Mouse (Mus musculus) 416B (cell line): ENCODE data around the gene Gipc1.

ENCODE experiments used
- DNase-seq: peaks from one replicate; pipeline ENCODE4 v3.0.0; 2011; ENCODE audit warnings: low read depth

Gipc1 gene

GRCm38 (mm10) chr8:83652030-83652743 lies at the start of gene Gipc1:
Gene Gipc1, plus strand, starts transcription at chr8:83652677.
- peak; percentile 98 for DNase-seq

- DNase-seq, result peak; percentile 99
Measured at GRCm38 (mm10) chr8:83607661-83608397, 44.6 kb upstream of the Gipc1 start, which contains the start of the genes Tecr and Dnajb1. Gene Tecr, minus strand, starts transcription at chr8:83607971. Gene Dnajb1, plus strand, starts transcription at chr8:83608193.

GRCm38 (mm10) chr8:83608398-83608829 lies 44.1 kb upstream of the Gipc1 start:
- peak; percentile 80 for DNase-seq

- no peak for DNase-seq
Measured at GRCm38 (mm10) chr8:83609086-83609485, 43.4 kb upstream of the Gipc1 start.

- peak; percentile 68 for DNase-seq
Measured at GRCm38 (mm10) chr8:83609547-83610180, 42.8 kb upstream of the Gipc1 start.

- DNase-seq, result no peak
Measured at GRCm38 (mm10) chr8:83611921-83612320, 40.6 kb upstream of the Gipc1 start.

GRCm38 (mm10) chr8:83613695-83614094 lies 38.8 kb upstream of the Gipc1 start:
- DNase-seq, result no peak

- DNase-seq, result no peak
Measured at GRCm38 (mm10) chr8:83616625-83617024, 35.9 kb upstream of the Gipc1 start.

GRCm38 (mm10) chr8:83617111-83617510 lies 35.4 kb upstream of the Gipc1 start:
- no peak for DNase-seq

- no peak for DNase-seq
Measured at GRCm38 (mm10) chr8:83618566-83618965, 33.9 kb upstream of the Gipc1 start.

- no peak for DNase-seq
Measured at GRCm38 (mm10) chr8:83619568-83620285, 32.8 kb upstream of the Gipc1 start.

- no peak for DNase-seq
Measured at GRCm38 (mm10) chr8:83621691-83622388, 30.6 kb upstream of the Gipc1 start.

GRCm38 (mm10) chr8:83622389-83622989 lies 30.0 kb upstream of the Gipc1 start:
- peak; percentile 77 for DNase-seq

- DNase-seq, result no peak
Measured at GRCm38 (mm10) chr8:83623549-83623948, 28.9 kb upstream of the Gipc1 start.

GRCm38 (mm10) chr8:83624739-83625138 lies 27.7 kb upstream of the Gipc1 start:
- DNase-seq, result no peak

- DNase-seq, result peak; percentile 81
Measured at GRCm38 (mm10) chr8:83625676-83626299, 26.7 kb upstream of the Gipc1 start.

GRCm38 (mm10) chr8:83632083-83632707 lies 20.3 kb upstream of the Gipc1 start:
- DNase-seq, result no peak

GRCm38 (mm10) chr8:83638856-83639255 lies 13.6 kb upstream of the Gipc1 start:
- no peak for DNase-seq

GRCm38 (mm10) chr8:83639649-83640048 lies 12.8 kb upstream of the Gipc1 start:
- no peak for DNase-seq

GRCm38 (mm10) chr8:83647511-83647910 lies 5.0 kb upstream of the Gipc1 start:
- no peak for DNase-seq
